Mouse (Mus musculus) frontal cortex, postnatal 36 days (tissue): ENCODE results near the gene Csnka2ip.

Experiments used
- DNase-seq, 2 experiments: peaks; one replicate each; pipeline ENCODE4 v3.0.0; 2022; ENCODE audit warnings: low spot score in 2 of 2

Csnka2ip gene

GRCm38 (mm10) chr16:64602308-64602707 is at the start of gene Csnka2ip:
Csnka2ip (minus strand) TSS chr16:64602408.
- DNase-seq, result no peak

- DNase-seq, result no peak
Observed at GRCm38 (mm10) chr16:64649594-64650290, 47.5 kb upstream of the Csnka2ip start.

DNA sequence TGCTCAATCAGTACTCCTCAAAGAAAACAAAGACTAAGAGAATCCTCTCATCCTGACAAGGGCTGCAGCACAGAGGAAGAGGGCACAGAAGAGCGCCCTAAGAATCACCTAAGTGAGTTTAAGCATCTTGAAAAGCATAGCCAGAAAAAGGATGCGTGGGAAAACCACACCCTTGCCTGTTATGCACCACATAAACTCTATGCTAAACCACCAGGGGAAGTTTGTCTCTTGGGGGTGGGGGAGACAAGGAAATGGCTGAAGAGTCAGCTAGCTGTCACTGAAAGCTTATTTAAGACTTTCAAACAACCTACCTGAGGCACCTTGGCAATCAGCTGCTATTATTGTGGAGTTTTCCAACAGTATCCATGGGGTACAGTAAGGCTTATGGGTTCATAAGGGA is 45.6 kb upstream of the Csnka2ip start:
- DNase-seq, result no peak

GRCm38 (mm10) chr16:64635110-64635509 is 32.9 kb upstream of the Csnka2ip start:
- DNase-seq, result no peak

DNA sequence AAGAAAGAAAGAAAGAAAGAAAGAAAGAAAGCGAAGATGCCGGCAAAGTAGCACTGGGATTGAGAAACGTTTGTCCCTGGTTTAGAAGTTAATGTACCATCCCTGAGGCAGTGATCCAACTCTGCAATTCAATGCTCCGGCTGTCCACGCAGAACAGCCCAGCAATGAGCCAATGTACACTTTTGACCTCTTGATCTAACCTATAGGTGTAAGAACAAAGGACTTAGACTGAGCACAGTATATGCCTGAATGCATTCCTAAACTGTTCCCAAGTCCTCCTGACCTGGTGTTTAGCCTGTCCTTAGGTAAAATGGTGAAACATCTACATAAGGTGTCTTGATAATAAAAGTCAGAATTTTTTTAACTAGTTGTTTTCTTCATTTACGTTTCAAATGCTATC is 17.9 kb upstream of the Csnka2ip start:
- no peak for DNase-seq

- no peak for DNase-seq
Observed at GRCm38 (mm10) chr16:64614648-64615047, 12.4 kb upstream of the Csnka2ip start.

DNA sequence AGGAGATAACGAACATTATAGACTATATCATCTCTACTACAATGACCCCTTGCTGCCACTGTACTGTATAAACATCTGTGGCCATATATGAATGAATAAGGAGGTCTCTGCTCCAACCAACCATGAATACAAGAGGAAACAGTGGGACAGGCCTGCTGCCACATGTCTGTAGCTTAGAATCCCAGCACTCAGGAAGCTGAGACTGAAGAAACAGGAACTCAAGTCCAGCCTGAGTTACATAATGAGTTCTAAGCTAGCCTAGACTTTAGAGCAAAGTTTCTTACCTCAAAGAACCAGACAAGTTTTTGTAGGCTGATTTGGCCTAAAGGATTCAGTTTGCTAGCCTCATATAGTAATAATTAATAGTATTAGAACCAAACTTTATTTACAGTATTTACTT is 5.6 kb upstream of the Csnka2ip start:
- no peak for DNase-seq

DNA sequence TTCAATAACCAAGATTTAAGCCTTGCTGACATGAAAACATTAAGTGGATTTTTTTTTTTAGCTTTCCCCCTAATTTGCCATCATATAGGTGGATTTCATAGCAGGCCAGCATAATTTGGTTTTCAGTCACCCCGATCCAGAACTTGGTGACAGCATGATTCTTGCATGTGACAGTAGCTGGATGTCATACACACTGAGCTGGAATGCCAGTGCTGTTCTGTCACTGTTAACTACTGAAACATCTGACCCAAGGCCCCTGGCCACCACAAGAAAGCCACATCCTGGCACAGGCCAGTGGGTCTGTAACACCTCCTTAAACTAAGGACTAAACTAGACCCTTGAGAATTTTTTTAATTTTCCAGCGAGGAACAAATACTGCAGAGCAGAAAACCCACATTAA is 15.4 kb downstream of the Csnka2ip start:
- DNase-seq, result no peak

- no peak for DNase-seq
Observed at GRCm38 (mm10) chr16:64586262-64586619, 16.0 kb downstream of the Csnka2ip start.

DNA sequence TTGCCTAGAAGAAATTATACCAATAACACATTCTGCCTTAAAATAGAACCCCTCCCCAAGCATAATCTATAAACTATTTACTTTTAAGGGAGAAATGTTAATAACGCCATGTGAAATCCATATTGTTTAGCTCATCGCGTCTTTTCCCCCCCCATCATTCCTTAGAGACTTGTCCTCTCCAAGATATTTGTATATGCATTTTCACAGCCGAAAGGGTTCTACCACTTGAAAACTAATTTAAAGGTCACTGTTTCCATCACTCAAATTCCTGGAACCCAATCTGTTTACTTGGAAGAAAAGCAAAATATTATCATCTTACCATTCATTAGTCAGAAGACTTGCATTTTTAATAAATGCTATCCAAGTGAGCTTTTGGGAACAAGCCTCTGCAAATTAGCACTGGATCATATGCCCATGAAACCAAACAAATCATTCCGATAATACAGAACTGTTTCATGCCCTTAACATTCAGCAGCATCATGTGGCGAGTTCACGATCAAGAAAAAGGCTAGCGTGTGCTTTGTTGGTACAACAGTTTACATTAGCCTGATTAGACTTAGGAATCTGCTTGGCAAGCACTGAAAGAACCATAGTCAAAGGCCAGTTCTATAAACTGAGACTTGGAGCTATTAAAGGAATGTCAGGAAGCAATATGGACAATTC is 16.5 kb downstream of the Csnka2ip start:
- DNase-seq, result no peak

GRCm38 (mm10) chr16:64584591-64584990 is 17.6 kb downstream of the Csnka2ip start:
- DNase-seq, result no peak

- DNase-seq, result no peak
Observed at GRCm38 (mm10) chr16:64583406-64583805, 18.8 kb downstream of the Csnka2ip start.

- DNase-seq, result no peak
Observed at GRCm38 (mm10) chr16:64569496-64569895, 32.7 kb downstream of the Csnka2ip start.

DNA sequence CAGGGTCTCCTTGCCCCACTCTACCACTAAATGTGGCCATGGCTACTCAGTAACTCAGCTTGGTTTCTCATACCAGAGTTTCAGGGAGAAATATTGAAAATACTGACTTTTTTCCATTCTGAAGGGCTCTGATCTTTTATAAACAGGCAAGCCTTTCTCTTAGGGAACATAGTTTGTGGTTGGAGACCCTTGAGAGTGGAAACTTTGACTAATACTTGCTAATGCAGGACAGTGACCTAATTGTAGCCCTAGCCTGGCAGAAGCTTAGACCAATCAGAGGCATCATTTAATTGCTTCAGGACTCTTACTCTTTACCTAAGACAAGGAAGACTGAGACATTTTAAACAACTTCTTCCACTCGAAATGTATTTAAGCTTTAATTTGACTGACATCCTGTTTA is 39.1 kb downstream of the Csnka2ip start:
- DNase-seq, result no peak

DNA sequence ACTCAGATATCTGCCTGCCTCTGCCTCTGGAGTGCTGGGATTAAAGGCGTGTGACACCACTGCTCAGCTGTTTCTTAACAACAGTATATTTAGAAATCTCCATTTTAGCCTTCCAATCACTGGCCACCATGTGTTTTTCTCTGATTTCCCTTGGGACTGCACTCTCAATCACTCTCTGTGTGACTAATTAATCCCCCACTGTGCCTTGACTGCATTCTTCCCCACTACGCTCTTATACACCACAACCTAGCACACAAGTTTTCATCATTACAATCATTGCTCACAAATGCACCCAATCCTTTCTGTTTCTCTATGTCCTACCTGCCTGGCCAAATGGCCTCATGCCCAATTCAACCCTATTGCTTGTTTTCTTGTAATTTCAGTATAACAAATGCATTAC is 43.7 kb downstream of the Csnka2ip start:
- DNase-seq, result no peak

GRCm38 (mm10) chr16:64526883-64527282 is 75.3 kb downstream of the Csnka2ip start:
- no peak for DNase-seq

DNA sequence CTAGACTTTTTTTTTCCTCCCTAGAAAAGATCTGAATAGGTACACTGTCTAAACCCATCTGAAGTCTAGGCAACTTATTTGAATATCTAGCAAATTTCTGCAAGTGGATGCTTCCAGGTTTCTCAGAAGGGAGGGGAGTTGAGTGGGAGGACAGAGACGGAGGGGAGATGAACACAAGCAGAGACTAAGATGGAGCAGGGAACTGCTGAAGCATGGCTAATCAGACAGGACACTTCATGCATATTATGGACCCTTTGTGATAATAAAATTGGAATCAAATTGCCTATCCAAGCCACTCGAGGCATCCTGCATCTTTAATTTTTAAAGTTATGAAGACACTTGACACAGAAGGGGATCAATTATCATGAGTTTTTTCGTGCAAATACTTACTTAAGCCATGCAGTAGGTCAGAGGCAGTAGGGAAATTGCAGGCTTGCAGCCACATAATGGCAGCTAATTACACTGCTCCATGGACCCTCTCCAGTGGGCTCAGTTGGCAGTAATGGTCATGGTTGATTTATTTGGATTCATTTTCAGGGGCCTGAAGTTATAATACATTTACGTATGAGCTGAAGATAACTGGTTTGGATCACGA is 78.1 kb downstream of the Csnka2ip start:
- no peak for DNase-seq

- no peak for DNase-seq
Observed at GRCm38 (mm10) chr16:64513423-64513822, 88.8 kb downstream of the Csnka2ip start.
